Mouse (Mus musculus): ENCODE data around the gene Pex11b.

GRCm38 (mm10) chr3:96679159-96679674 is 44.0 kb downstream of the Pex11b start:
- TF ChIP-seq CTCF (conservative IDR thresholded peaks at IDR 0.05; ENCODE audit: low read length) (no peak), NANOG (IDR thresholded peaks at IDR 0.05; ENCODE audit: borderline replicate concordance, low read length) (no peak), POU5F1 (IDR thresholded peaks at IDR 0.05; ENCODE audit: borderline replicate concordance, low read length) (no peak)

Measured in E14TG2a.4 (cell line).